Mouse (Mus musculus) limb, embryonic 10.5 days (tissue): ENCODE measurements around the gene Kcnj9. TPM values are rescaled to one million over a fixed set of nuclear protein-coding genes. Genes with fewer than 3 reads are reported as not detected.

Source experiments
- DNase-seq: peaks from one replicate; pipeline ENCODE4 v3.0.0-alpha.2; 2017; ENCODE audit warnings: low spot score
- H3K27ac ChIP-seq: fragments of 300-500 bp; sonication (generic); 2 replicates; pipeline ENCODE4 v1.5.1; 2016; ENCODE audit warnings: mild to moderate bottlenecking
- H3K27me3 ChIP-seq: fragments of 300-500 bp; sonication (generic); 2 replicates; pipeline ENCODE4 v1.6.1; 2016; ENCODE audit warnings: low read depth, mild to moderate bottlenecking; ENCODE audit not compliant: poor library complexity, severe bottlenecking
- H3K36me3 ChIP-seq: fragments of 300-500 bp; sonication (generic); 2 replicates; pipeline ENCODE4 v1.6.1; 2016; ENCODE audit warnings: mild to moderate bottlenecking, moderate library complexity
- H3K4me1 ChIP-seq: fragments of 300-500 bp; sonication (generic); 2 replicates; pipeline ENCODE4 v1.6.1; 2016
- H3K4me3 ChIP-seq: fragments of 300-500 bp; sonication (generic); 2 replicates; pipeline ENCODE4 v1.5.1; 2016; ENCODE audit warnings: mild to moderate bottlenecking, moderate library complexity
- H3K9me3 ChIP-seq: fragments of 300-500 bp; sonication (generic); replicated peaks from 2 replicates; pipeline ENCODE4 v1.6.1; 2016; ENCODE audit warnings: mild to moderate bottlenecking
- WGBS: fragments of 180-500 bp; shearing (Covaris S2); methylation state at CpG from one replicate; pipeline ENCODE4 v1.1.7; 2016; 5-methylcytosine and 5-hydroxymethylcytosine counted together
- polyA plus RNA-seq: library from polyadenylated mRNA; unstranded; fragments of >200 nt; fragmentation: Nextera tagmentation; extraction: Ambion mirVana; gene quantifications from 2 replicates; pipeline ENCODE4 v1.2.1, GENCODE M21; 2016

Kcnj9 gene
- polyA plus RNA-seq, 1 experiment from 2014 or later, result not detected

GRCm38 (mm10) chr1:172273386-172273785 lies 55.7 kb downstream of the Kcnj9 start:
- Histone ChIP-seq H3K36me3 (no peaks in the 10 kb centered on the region), H3K27me3 (no peaks in the 10 kb centered on the region), H3K4me1 (0 out of 2 replicates have a peak, but pooled peaks cover 2% of the 10 kb centered on the region), H3K4me3 (no peak overlapping the region), H3K27ac (no peak overlapping the region), H3K9me3 (no peaks in the 10 kb centered on the region)
- DNase-seq, result no peak
- WGBS, result 90% methylated on average over 6 of the region's 6 CpGs

- Histone ChIP-seq H3K36me3 (no peaks in the 10 kb centered on the region), H3K4me3 (no peak overlapping the region), H3K9me3 (no peaks in the 10 kb centered on the region), H3K27me3 (no peaks in the 10 kb centered on the region), H3K4me1 (0 out of 2 replicates have a peak, but pooled peaks cover 2% of the 10 kb centered on the region), H3K27ac (no peak overlapping the region)
- WGBS, result 85% methylated on average over 10 of the region's 10 CpGs
- no peak for DNase-seq
These were observed 57.4 kb downstream of the Kcnj9 start for GRCm38 (mm10) chr1:172271765-172272164.

- Histone ChIP-seq H3K4me3 (no peak overlapping the region), H3K27me3 (no peaks in the 10 kb centered on the region), H3K36me3 (no peaks in the 10 kb centered on the region), H3K9me3 (no peaks in the 10 kb centered on the region), H3K4me1 (0 out of 2 replicates have a peak, but pooled peaks cover 2% of the 10 kb centered on the region), H3K27ac (no peak overlapping the region)
- 92% methylated on average over 3 of the region's 3 CpGs for WGBS
- DNase-seq, result no peak
These were observed 57.9 kb downstream of the Kcnj9 start for GRCm38 (mm10) chr1:172271208-172271607.

Other genes with a start within 250 kb of the Kcnj9 start
- gene Copa, start 246.8 kb downstream of the Kcnj9 start, polyA plus RNA-seq, result 155 and 201 TPM in 2 replicates
- gene Ncstn, start 246.5 kb downstream of the Kcnj9 start, polyA plus RNA-seq, result 83.4 and 95.9 TPM in 2 replicates
- gene Pex19, start 202.6 kb downstream of the Kcnj9 start, polyA plus RNA-seq, result 195 and 206 TPM in 2 replicates
- gene Dcaf8, start 181.2 kb downstream of the Kcnj9 start, polyA plus RNA-seq, result 125 and 156 TPM in 2 replicates
- gene Pea15a, start 122.5 kb downstream of the Kcnj9 start, polyA plus RNA-seq, result 68.0 and 88.4 TPM in 2 replicates
- 1.0 and 1.6 TPM in 2 replicates for gene Casq1, start 109.5 kb downstream of the Kcnj9 start, polyA plus RNA-seq
- gene Atp1a4, start 70.9 kb downstream of the Kcnj9 start, polyA plus RNA-seq, result not detected in 2 replicates
- gene Igsf8, start 67.7 kb downstream of the Kcnj9 start, polyA plus RNA-seq, result 30.0 and 40.8 TPM in 2 replicates
- 0.62 and 3.2 TPM in 2 replicates for gene Atp1a2, start 31.3 kb downstream of the Kcnj9 start, polyA plus RNA-seq
- gene Kcnj10, start 11.9 kb upstream of the Kcnj9 start, polyA plus RNA-seq, result 0.05 TPM in 2 replicates
- 9.9 and 10.5 TPM in 2 replicates for gene Pigm, start 47.2 kb upstream of the Kcnj9 start, polyA plus RNA-seq
- gene Slamf9, start 146.0 kb upstream of the Kcnj9 start, polyA plus RNA-seq, result 0.18 TPM in 1 of 2 replicates, not detected in the other
- 79.5 and 85.8 TPM in 2 replicates for gene Igsf9, start 152.5 kb upstream of the Kcnj9 start, polyA plus RNA-seq
- gene Tagln2, start 170.7 kb upstream of the Kcnj9 start, polyA plus RNA-seq, result 77.0 and 84.6 TPM in 2 replicates
- 0.67 and 1.0 TPM in 2 replicates for gene Cfap45, start 191.5 kb upstream of the Kcnj9 start, polyA plus RNA-seq
- 0.13 TPM in 1 of 2 replicates, not detected in the other for gene Vsig8, start 226.6 kb upstream of the Kcnj9 start, polyA plus RNA-seq